Mouse (Mus musculus) C2C12 (cell line): ENCODE results near the gene Mbd3.

Experiments used
- CEBPB ChIP-seq: IDR thresholded peaks from one replicate; pipeline ENCODE4 v1.6.1; 2011; ENCODE audit warnings: low read depth, mild to moderate bottlenecking, control low read depth, moderate library complexity
- CTCF ChIP-seq: IDR thresholded peaks from one replicate; pipeline ENCODE4 v1.5.1; 2011; ENCODE audit not compliant: control insufficient read depth, insufficient read depth, insufficient read length

DNA sequence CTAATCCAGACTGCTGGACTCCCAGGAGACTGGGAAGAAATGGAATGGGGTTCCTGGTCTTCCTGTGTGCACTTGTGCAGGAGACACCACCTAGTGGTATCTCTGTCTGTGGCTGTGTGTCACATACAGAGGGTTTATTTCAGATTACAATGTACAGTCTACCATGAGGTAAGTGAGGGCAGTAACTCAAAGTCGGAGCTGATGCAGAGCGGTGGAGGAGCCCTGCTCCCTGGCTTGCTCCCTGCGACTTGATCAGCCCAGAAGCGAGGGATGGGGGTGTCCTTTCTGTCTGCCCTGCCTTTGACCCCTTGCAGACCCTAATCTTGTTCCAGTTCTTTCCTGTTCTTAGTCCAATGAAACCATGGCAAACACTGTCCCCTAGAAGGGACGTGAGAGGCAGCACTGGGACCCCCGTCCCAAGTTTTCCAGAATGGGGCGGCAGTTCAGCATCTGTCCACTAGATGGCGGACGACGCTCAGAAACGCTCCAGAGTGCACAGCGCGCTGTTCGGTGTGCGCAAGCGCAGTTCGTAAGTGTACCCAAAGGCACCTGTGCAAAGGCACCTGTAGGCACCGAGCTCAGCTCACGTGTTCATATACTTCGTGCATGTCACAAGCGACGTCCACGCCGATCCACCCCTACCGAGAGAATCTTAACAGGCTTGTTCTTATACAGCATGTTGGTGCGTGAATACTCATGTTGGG, 46.7 kb upstream of the Mbd3 start:
- TF ChIP-seq CTCF (peak; percentile 91), CEBPB (no peak)
